Mouse (Mus musculus) liver, postnatal 0 days (tissue): ENCODE results near the gene Olfr90. TPM values are rescaled to one million over a fixed set of nuclear protein-coding genes. Genes with fewer than 3 reads are reported as not detected.

ENCODE experiments used
- ATAC-seq: fragments of 200-750 bp; cut with Nextera tagmentation; 2 replicates; pipeline ENCODE4 v1.8.0; 2017; ENCODE audit warnings: mild to moderate bottlenecking, moderate library complexity
- DNase-seq: peaks from one replicate; pipeline ENCODE4 v3.0.0-alpha.2; 2016
- H3K27ac ChIP-seq: fragments of 300-500 bp; sonication (generic); 2 replicates; pipeline ENCODE4 v1.5.1; 2014; ENCODE audit warnings: antibody characterized with exemption, moderate library complexity, mild to moderate bottlenecking, low read depth
- H3K27me3 ChIP-seq: fragments of 300-500 bp; sonication (generic); 2 replicates; pipeline ENCODE4 v1.6.1; 2014; ENCODE audit warnings: low read length, control low read depth, mixed read lengths; ENCODE audit not compliant: insufficient read depth
- H3K36me3 ChIP-seq: fragments of 300-500 bp; sonication (generic); replicated peaks from 2 replicates; pipeline ENCODE4 v1.6.1; 2014; ENCODE audit warnings: mild to moderate bottlenecking, control low read depth, low read length, moderate library complexity, mixed read lengths; ENCODE audit not compliant: insufficient read depth
- H3K4me1 ChIP-seq: fragments of 300-500 bp; sonication (generic); 2 replicates; pipeline ENCODE4 v1.6.1; 2014; ENCODE audit warnings: antibody characterized with exemption, mild to moderate bottlenecking, control low read depth; ENCODE audit not compliant: insufficient read depth
- H3K4me2 ChIP-seq: fragments of 300-500 bp; sonication (generic); 2 replicates; pipeline ENCODE4 v1.6.1; 2014; ENCODE audit warnings: low read depth, mild to moderate bottlenecking, low read length, moderate library complexity, mixed read lengths
- H3K4me3 ChIP-seq: fragments of 300-500 bp; sonication (generic); 2 replicates; pipeline ENCODE4 v1.5.1; 2014; ENCODE audit warnings: low read depth, low read length
- H3K9ac ChIP-seq: fragments of 300-500 bp; sonication (generic); replicated peaks from 2 replicates; pipeline ENCODE4 v1.6.1; 2014; ENCODE audit warnings: mild to moderate bottlenecking, moderate library complexity
- H3K9me3 ChIP-seq: fragments of 300-500 bp; sonication (generic); 2 replicates; pipeline ENCODE4 v1.6.1; 2016; ENCODE audit warnings: mild to moderate bottlenecking, control low read depth, low read length, mixed read lengths
- CTCF ChIP-seq: sonication (generic); IDR thresholded peaks from 2 replicates; pipeline ENCODE4 v1.5.1; 2016; ENCODE audit warnings: antibody characterized with exemption, low read depth
- EP300 ChIP-seq: IDR thresholded peaks from 2 replicates; pipeline ENCODE4 v1.6.1; 2016; ENCODE audit warnings: antibody characterized with exemption, low read depth, mild to moderate bottlenecking
- WGBS: fragments of 180-500 bp; shearing (Covaris S2); extraction: QIAGEN DNeasy Blood & Tissue Kit; methylation state at CpG from one replicate; pipeline ENCODE4 v1.1.7; 2014; ENCODE audit not compliant: insufficient replicate concordance; 5-methylcytosine and 5-hydroxymethylcytosine counted together
- polyA plus RNA-seq: library from polyadenylated mRNA; unstranded; fragments of >200 nt; fragmentation: Nextera tagmentation; extraction: Ambion mirVana; gene quantifications from 2 replicates; pipeline ENCODE4 v1.2.1, GENCODE M21; 2015

Olfr90 gene
- polyA plus RNA-seq, 1 experiment from 2014 or later, result not detected

GRCm38 (mm10) chr17:37084632-37085031 lies 3.7 kb downstream of the Olfr90 start:
- Histone ChIP-seq H3K36me3 (no peaks in the 10 kb centered on the region), H3K4me2 (no peak overlapping the region), H3K9me3 (no peaks in the 10 kb centered on the region), H3K9ac (no peak overlapping the region), H3K4me3 (no peak overlapping the region), H3K27me3 (no peaks in the 10 kb centered on the region), H3K4me1 (no peaks in the 10 kb centered on the region), H3K27ac (no peak overlapping the region)
- DNase-seq (no peak), ATAC-seq (no peak)
- 63% methylated on average over 5 of the region's 5 CpGs for WGBS
- TF ChIP-seq EP300 (no peak), CTCF (no peak)

GRCm38 (mm10) chr17:37083327-37083726 lies 5.0 kb downstream of the Olfr90 start:
- Histone ChIP-seq H3K27me3 (no peaks in the 10 kb centered on the region), H3K4me1 (no peaks in the 10 kb centered on the region), H3K4me3 (no peak overlapping the region), H3K36me3 (no peaks in the 10 kb centered on the region), H3K4me2 (no peak overlapping the region), H3K9me3 (no peaks in the 10 kb centered on the region), H3K9ac (no peak overlapping the region), H3K27ac (no peak overlapping the region)
- no peak for TF ChIP-seq EP300
- peak; percentile 92 for TF ChIP-seq CTCF
- WGBS, result 3% methylated on average over 8 of the region's 8 CpGs
- DNase-seq (peak; percentile 78), ATAC-seq (peak; percentile 65)

DNA sequence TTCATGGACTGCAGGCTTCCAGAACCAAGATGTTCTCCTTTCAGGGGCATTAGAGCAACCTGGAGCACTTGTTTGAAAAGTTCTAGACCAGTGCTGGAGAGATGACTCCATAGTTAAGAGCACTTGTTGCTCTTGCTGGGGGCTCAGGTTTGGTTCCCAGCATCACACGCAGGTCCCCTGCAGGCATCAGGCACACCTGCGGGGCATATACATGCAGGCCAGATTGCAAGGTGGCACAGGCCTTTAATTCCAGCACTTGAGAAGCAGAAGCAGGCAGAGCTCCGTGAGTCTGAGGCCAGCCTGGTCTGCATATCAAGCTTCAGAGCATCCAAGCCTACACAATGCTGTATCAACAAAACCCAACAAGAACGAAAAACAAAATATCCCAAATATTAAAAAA lies 6.6 kb downstream of the Olfr90 start:
- no peak for ATAC-seq
- no peaks in the 10 kb centered on the region for H3K27me3 ChIP-seq
- 77% methylated on average over 4 of the region's 4 CpGs for WGBS
- no peak for DNase-seq
- H3K4me3 ChIP-seq, result no peak overlapping the region
- TF ChIP-seq EP300 (no peak), CTCF (no peak)
- H3K9me3 ChIP-seq, result no peaks in the 10 kb centered on the region
- no peak overlapping the region for H3K27ac ChIP-seq
- no peak overlapping the region for H3K4me2 ChIP-seq
- H3K4me1 ChIP-seq, result no peaks in the 10 kb centered on the region
- H3K9ac ChIP-seq, result no peak overlapping the region
- H3K36me3 ChIP-seq, result no peaks in the 10 kb centered on the region

DNA sequence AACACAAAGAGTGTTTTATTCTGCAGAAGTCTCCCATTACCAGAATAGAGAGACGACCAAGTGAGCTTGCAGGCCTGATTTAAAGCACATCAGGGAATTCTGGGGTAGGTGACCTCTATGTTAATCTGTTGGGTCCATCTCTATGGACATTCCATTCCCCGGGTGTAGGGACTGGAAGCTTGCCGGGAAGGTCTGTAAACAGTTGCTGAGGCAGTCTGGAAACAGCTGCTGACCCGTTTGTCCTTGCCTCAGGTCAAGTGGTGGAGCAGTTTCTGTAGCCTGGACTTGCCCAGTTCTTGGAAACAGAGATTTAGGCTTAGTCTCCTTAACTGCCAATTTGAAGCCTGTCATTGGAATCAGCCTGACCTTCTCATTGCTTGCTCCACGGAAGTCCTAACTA lies 8.2 kb downstream of the Olfr90 start:
- H3K9ac ChIP-seq, result no peak overlapping the region
- H3K27me3 ChIP-seq, result no peaks in the 10 kb centered on the region
- H3K4me3 ChIP-seq, result no peak overlapping the region
- H3K4me1 ChIP-seq, result no peaks in the 10 kb centered on the region
- no peak for TF ChIP-seq CTCF
- TF ChIP-seq EP300, result no peak
- no peak overlapping the region for H3K4me2 ChIP-seq
- no peak overlapping the region for H3K27ac ChIP-seq
- ATAC-seq, result peak; percentile 49; the same call in 1 of the 2 replicates
- no peak for DNase-seq
- H3K9me3 ChIP-seq, result no peaks in the 10 kb centered on the region
- H3K36me3 ChIP-seq, result no peaks in the 10 kb centered on the region
- WGBS, result 25% methylated on average over 5 of the region's 5 CpGs

GRCm38 (mm10) chr17:37078990-37079389 lies 9.3 kb downstream of the Olfr90 start:
- H3K27ac ChIP-seq, result no peak overlapping the region

GRCm38 (mm10) chr17:37078193-37078592 lies 10.1 kb downstream of the Olfr90 start:
- Histone ChIP-seq H3K9me3 (no peaks in the 10 kb centered on the region), H3K4me3 (no peak overlapping the region), H3K27ac (no peak overlapping the region), H3K4me1 (no peaks in the 10 kb centered on the region), H3K9ac (no peak overlapping the region), H3K36me3 (no peaks in the 10 kb centered on the region), H3K27me3 (no peaks in the 10 kb centered on the region), H3K4me2 (no peak overlapping the region)
- 60% methylated on average over 1 of the region's 1 CpGs for WGBS
- ATAC-seq (no peak), DNase-seq (no peak)
- TF ChIP-seq EP300, result no peak

More at GRCm38 (mm10) chr17:37078990-37079389, 9.3 kb downstream of the Olfr90 start:
- Histone ChIP-seq H3K27me3 (no peaks in the 10 kb centered on the region), H3K4me1 (no peaks in the 10 kb centered on the region), H3K4me3 (no peak overlapping the region), H3K4me2 (no peak overlapping the region), H3K9me3 (no peaks in the 10 kb centered on the region), H3K36me3 (no peaks in the 10 kb centered on the region), H3K9ac (no peak overlapping the region)
- ATAC-seq (no peak), DNase-seq (no peak)
- 62% methylated on average over 2 of the region's 2 CpGs for WGBS
- TF ChIP-seq CTCF (no peak), EP300 (no peak)

DNA sequence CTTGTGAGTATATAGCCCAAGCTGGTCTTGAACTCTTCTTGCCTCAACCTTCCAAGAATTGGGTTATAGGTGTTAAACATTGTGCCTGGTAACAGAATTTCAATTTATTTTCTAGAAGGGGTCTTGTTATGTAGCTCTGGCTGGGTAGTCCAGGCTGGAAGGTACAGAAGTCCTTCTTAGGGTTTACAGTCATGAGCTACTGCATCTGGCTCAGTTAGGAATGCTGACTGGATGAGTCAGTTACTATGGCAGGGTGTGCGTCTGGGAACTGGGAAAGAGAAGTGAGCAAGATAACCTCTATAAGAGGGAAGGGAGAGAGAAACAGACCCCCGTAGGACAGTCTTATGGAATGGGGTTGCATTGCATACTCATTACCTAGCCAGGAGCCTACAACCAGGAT lies 12.5 kb downstream of the Olfr90 start:
- no peak for DNase-seq
- Histone ChIP-seq H3K27me3 (no peaks in the 10 kb centered on the region), H3K9ac (no peak overlapping the region), H3K4me1 (no peaks in the 10 kb centered on the region), H3K4me3 (no peak overlapping the region), H3K27ac (no peak overlapping the region), H3K4me2 (no peak overlapping the region), H3K36me3 (no peaks in the 10 kb centered on the region), H3K9me3 (no peaks in the 10 kb centered on the region)
- TF ChIP-seq CTCF, result no peak
- no peak for TF ChIP-seq EP300
- ATAC-seq, result no peak
- 78% methylated on average over 2 of the region's 2 CpGs for WGBS
